Mouse (Mus musculus) spleen, adult 2 months (tissue): ENCODE data around the gene Zbtb44.

ENCODE experiments used
- CTCF ChIP-seq: fragments of 200-500 bp; IDR thresholded peaks from 2 replicates; pipeline ENCODE4 v1.5.1; 2011; ENCODE audit warnings: mild to moderate bottlenecking, inconsistent platforms; ENCODE audit not compliant: insufficient read depth, insufficient read length, insufficient replicate concordance; ENCODE audit errors: extremely low read depth
- POLR2A ChIP-seq: fragments of 200-500 bp; IDR thresholded peaks from 2 replicates; pipeline ENCODE4 v1.6.1; 2011; ENCODE audit warnings: low read depth, low read length, inconsistent platforms

GRCm38 (mm10) chr9:30993106-30993505 is 37.3 kb upstream of the Zbtb44 start:
- TF ChIP-seq CTCF (no peak), POLR2A (no peak)
